Mouse (Mus musculus) myocyte (in vitro differentiated cells): ENCODE data around the gene Lrcol1.

Experiments
- POLR2A ChIP-seq: IDR thresholded peaks from one replicate; pipeline ENCODE4 v1.6.1; 2011; ENCODE audit warnings: low read depth, mild to moderate bottlenecking, control low read depth, moderate library complexity; ENCODE audit not compliant: insufficient read length
- TCF12 ChIP-seq: IDR thresholded peaks from one replicate; pipeline ENCODE4 v1.6.1; 2011; ENCODE audit warnings: mild to moderate bottlenecking, control low read depth; ENCODE audit not compliant: poor library complexity, insufficient read depth, severe bottlenecking
- USF1 ChIP-seq: IDR thresholded peaks from one replicate; pipeline ENCODE4 v1.6.1; 2011; ENCODE audit warnings: low read depth, mild to moderate bottlenecking, control low read depth, moderate library complexity

DNA sequence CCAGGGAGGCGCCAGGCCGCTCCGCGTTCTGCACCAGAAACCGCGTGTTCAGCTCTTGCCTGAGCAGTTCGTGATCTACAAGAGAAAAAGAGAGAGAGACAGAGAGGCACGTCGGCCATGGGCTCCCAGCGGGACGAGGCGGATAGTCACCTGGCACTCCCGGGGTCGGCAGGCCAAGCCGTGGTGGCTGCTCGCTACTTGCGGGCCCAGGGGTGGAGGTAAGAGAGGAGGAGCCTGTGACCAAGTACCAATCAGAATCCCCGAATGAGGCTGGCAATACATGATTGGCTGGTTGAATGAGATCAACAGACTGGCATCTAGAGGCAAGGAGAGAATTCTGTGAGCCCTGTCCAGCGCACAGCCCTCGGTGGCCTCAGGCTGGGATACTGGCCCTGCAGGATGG lies 33.7 kb downstream of the Lrcol1 start:
- no peak for TF ChIP-seq USF1
- TF ChIP-seq TCF12 = no peak
- TF ChIP-seq POLR2A = no peak
